Mouse (Mus musculus) liver, postnatal 0 days (tissue): ENCODE measurements around the gene Pde9a. TPM values are rescaled to one million over a fixed set of nuclear protein-coding genes. Genes with fewer than 3 reads are reported as not detected.
A peak's percentile ranks its signal among the peaks of the same experiment; 100 is the strongest.

Source experiments
- ATAC-seq: fragments of 200-750 bp; cut with Nextera tagmentation; 2 replicates; pipeline ENCODE4 v1.8.0; 2017; ENCODE audit warnings: mild to moderate bottlenecking, moderate library complexity
- DNase-seq: peaks from one replicate; pipeline ENCODE4 v3.0.0-alpha.2; 2016
- H3K27ac ChIP-seq: fragments of 300-500 bp; sonication (generic); 2 replicates; pipeline ENCODE4 v1.5.1; 2014; ENCODE audit warnings: antibody characterized with exemption, moderate library complexity, mild to moderate bottlenecking, low read depth
- H3K27me3 ChIP-seq: fragments of 300-500 bp; sonication (generic); 2 replicates; pipeline ENCODE4 v1.6.1; 2014; ENCODE audit warnings: low read length, control low read depth, mixed read lengths; ENCODE audit not compliant: insufficient read depth
- H3K36me3 ChIP-seq: fragments of 300-500 bp; sonication (generic); replicated peaks from 2 replicates; pipeline ENCODE4 v1.6.1; 2014; ENCODE audit warnings: mild to moderate bottlenecking, control low read depth, low read length, moderate library complexity, mixed read lengths; ENCODE audit not compliant: insufficient read depth
- H3K4me1 ChIP-seq: fragments of 300-500 bp; sonication (generic); 2 replicates; pipeline ENCODE4 v1.6.1; 2014; ENCODE audit warnings: antibody characterized with exemption, mild to moderate bottlenecking, control low read depth; ENCODE audit not compliant: insufficient read depth
- H3K4me2 ChIP-seq: fragments of 300-500 bp; sonication (generic); 2 replicates; pipeline ENCODE4 v1.6.1; 2014; ENCODE audit warnings: low read depth, mild to moderate bottlenecking, low read length, moderate library complexity, mixed read lengths
- H3K4me3 ChIP-seq: fragments of 300-500 bp; sonication (generic); 2 replicates; pipeline ENCODE4 v1.5.1; 2014; ENCODE audit warnings: low read depth, low read length
- H3K9ac ChIP-seq: fragments of 300-500 bp; sonication (generic); replicated peaks from 2 replicates; pipeline ENCODE4 v1.6.1; 2014; ENCODE audit warnings: mild to moderate bottlenecking, moderate library complexity
- H3K9me3 ChIP-seq: fragments of 300-500 bp; sonication (generic); 2 replicates; pipeline ENCODE4 v1.6.1; 2016; ENCODE audit warnings: mild to moderate bottlenecking, control low read depth, low read length, mixed read lengths
- CTCF ChIP-seq: sonication (generic); IDR thresholded peaks from 2 replicates; pipeline ENCODE4 v1.5.1; 2016; ENCODE audit warnings: antibody characterized with exemption, low read depth
- EP300 ChIP-seq: IDR thresholded peaks from 2 replicates; pipeline ENCODE4 v1.6.1; 2016; ENCODE audit warnings: antibody characterized with exemption, low read depth, mild to moderate bottlenecking
- WGBS: fragments of 180-500 bp; shearing (Covaris S2); extraction: QIAGEN DNeasy Blood & Tissue Kit; methylation state at CpG from one replicate; pipeline ENCODE4 v1.1.7; 2014; ENCODE audit not compliant: insufficient replicate concordance; 5-methylcytosine and 5-hydroxymethylcytosine counted together
- polyA plus RNA-seq: library from polyadenylated mRNA; unstranded; fragments of >200 nt; fragmentation: Nextera tagmentation; extraction: Ambion mirVana; gene quantifications from 2 replicates; pipeline ENCODE4 v1.2.1, GENCODE M21; 2015

The Pde9a gene
- polyA plus RNA-seq: 5.7 and 7.6 TPM in 2 replicates

DNA sequence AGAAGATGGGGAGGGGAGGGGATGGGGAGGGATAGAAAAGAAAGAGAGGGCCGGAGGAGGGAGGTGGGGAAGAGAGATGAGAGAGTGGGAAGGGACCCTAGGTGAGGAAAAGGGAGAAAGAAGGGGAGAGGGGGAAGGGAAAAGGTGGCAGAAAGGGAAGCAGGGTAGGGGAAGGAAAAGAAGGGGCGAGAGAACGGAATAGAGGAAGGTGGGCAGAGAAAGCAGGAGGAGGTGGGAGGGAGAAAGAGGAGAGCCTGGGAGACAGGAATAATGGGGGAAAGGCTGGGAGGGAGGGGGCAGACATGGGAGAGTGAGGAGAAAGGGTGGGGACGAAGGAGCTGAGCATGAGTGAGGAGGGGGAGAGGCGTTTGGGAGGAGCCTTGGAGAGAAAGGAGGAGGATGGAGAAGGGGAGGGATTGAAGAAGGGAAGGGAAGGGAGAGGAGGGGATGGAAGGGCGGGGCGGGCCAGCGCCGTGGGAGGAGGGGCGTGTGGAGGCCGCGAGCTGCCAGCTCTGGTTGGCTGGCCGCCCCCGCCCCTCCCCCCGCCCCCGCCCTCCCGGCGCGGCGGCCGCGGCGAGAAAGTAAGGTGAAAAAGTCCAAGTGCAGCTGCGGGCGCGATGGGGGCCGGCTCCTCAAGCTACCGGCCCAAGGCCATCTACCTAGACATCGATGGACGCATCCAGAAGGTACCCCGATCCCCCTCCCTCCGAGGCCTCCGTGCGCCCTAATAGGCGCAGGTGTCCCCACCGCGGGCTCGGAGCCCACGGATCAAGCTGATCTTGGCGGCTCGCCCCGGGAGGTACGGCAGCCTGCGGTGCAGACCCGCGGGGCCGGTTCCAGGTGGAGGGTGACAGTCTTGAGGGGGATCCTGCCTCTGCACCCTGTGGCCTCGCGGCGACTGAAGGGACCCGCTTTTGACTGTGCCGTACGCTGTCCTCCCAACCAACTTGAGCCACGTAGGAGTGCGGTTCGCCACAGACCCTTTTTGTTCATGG lies at the start of gene Pde9a:
Gene Pde9a, plus strand, starts transcription at position 540 of the 995 bp plus-strand sequence.
- peak within 1 kb of the TSS; percentile 57 for H3K4me3 ChIP-seq
- H3K9ac ChIP-seq: peak within 1 kb of the TSS; percentile 55
- no peaks in the 10 kb centered on the region for H3K36me3 ChIP-seq
- H3K9me3 ChIP-seq: no peaks in the 10 kb centered on the region
- H3K27ac ChIP-seq: no peak within 1 kb of the TSS
- TF ChIP-seq EP300 (no peak), CTCF (no peak)
- H3K4me1 ChIP-seq: peaks cover 14% of the 10 kb centered on the region
- WGBS: 3% methylated on average over 39 of the region's 56 CpGs
- peak within 1 kb of the TSS; percentile 84 for H3K4me2 ChIP-seq
- DNase-seq: peak; percentile 73
- peaks cover 15% of the 10 kb centered on the region; the same call in 1 of the 2 replicates for H3K27me3 ChIP-seq
- ATAC-seq: peak; percentile 70

DNA sequence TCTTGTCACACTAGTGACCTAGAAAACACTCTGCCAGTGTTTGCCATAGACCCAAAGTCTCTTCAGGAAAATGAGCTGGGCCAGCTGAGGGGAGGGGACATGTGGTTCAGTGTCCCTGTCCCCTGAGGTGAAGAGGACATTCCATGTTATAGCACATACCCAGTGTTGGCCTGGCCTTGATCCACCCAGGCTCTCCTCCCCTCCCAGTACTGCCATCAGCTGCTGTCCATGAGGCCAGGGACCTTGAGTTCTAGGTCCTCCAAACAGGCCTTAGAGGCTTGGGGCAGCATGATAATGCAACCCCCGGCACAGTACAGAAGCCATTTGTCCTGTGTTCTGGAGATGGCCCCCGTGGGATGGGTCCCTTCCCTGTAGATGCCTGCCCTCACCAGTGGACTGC lies 46.2 kb upstream of the Pde9a start:
- Histone ChIP-seq H3K4me1 (0 out of 2 replicates have a peak, but pooled peaks cover 3% of the 10 kb centered on the region), H3K4me2 (no peak overlapping the region), H3K27me3 (no peaks in the 10 kb centered on the region), H3K36me3 (peaks cover 21% of the 10 kb centered on the region), H3K4me3 (no peak overlapping the region), H3K27ac (no peak overlapping the region), H3K9me3 (no peaks in the 10 kb centered on the region), H3K9ac (no peak overlapping the region)
- ATAC-seq (no peak), DNase-seq (no peak)
- 77% methylated on average over 2 of the region's 2 CpGs for WGBS
- TF ChIP-seq CTCF (no peak), EP300 (no peak)

DNA sequence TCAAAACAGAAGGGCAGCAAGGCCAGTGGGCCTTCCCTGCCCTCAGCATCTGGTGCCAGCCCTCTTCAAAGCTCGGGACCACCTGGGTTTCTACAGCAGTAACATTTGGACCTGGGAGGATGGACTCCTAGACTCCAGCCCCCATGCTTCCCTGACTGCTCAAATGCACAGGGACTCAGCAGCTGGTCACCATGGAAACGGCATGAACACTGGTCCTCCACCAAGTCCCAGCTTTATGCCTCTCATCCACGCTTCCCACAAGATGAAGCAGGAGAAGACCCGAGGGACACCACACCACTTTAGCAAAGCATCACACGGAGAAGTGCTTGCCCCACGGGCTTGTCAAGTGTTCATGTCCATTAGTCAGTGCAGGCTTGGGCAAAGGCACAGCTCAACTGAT lies 43.8 kb upstream of the Pde9a start:
- ATAC-seq (no peak), DNase-seq (no peak)
- Histone ChIP-seq H3K4me1 (0 out of 2 replicates have a peak, but pooled peaks cover 3% of the 10 kb centered on the region), H3K27me3 (no peaks in the 10 kb centered on the region), H3K36me3 (peaks cover 24% of the 10 kb centered on the region), H3K27ac (no peak overlapping the region), H3K4me2 (no peak overlapping the region), H3K9me3 (no peaks in the 10 kb centered on the region), H3K9ac (no peak overlapping the region), H3K4me3 (no peak overlapping the region)
- 79% methylated on average over 6 of the region's 6 CpGs for WGBS
- TF ChIP-seq CTCF: no peak
- no peak for TF ChIP-seq EP300

DNA sequence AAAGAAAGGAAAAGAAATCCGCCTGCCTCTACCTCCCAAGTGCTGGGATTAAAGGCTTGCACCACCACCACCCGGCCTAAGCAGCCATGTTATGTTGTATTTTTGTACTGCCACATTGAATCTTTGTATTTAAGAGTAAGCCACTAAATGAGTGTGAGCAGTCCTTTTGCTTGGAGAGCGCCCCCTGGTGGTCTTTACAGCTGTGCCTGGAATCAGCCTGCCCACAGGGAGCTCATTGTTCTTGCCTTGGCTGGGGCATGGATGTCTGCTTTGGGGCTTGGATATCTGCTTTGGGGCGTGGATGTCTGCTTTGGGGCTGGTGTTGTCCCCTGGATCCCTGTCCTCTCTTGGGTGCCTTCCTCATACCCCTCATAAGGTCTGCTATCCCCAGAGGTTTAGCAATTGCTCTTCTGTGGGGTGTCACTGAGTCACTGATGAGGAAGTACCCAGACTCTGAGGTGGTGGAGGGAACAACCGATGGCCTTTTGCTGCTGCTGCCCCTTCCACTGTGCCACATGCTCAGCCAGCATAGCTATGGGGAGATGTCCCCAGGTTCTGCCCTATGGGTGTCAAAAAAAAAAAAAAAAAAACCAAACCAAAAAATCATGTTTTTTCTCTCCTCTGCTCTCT lies 41.7 kb upstream of the Pde9a start:
- TF ChIP-seq EP300 (no peak), CTCF (peak; percentile 88)

DNA sequence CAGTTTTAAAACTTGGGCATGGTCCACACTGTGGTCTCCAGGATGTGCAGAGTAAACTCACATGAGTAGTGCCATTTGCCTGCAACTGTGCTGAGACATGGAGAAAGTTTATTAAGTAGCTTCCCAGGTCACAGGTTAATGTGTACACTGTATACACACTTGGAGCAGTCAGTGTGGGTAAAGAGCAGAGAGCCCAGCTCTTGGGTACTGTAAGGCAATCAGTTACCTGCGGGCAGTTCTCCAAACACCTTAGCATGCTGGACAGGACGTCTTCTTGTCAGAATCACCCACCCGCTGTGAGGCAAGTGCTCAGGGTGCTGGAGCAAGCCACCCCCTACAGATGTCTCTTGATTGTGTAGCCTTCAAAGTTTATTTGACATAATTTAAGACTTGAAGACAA lies 41.2 kb upstream of the Pde9a start:
- Histone ChIP-seq H3K4me3 (no peak overlapping the region), H3K9me3 (no peaks in the 10 kb centered on the region), H3K9ac (no peak overlapping the region), H3K27ac (no peak overlapping the region), H3K36me3 (peaks cover 21% of the 10 kb centered on the region), H3K4me2 (no peak overlapping the region), H3K4me1 (0 out of 2 replicates have a peak, but pooled peaks cover 3% of the 10 kb centered on the region), H3K27me3 (no peaks in the 10 kb centered on the region)
- ATAC-seq (no peak), DNase-seq (no peak)
- WGBS: 68% methylated on average over 3 of the region's 3 CpGs
- TF ChIP-seq EP300 (no peak), CTCF (no peak)

More for the DNA sequence above, 41.7 kb upstream of the Pde9a start:
- Histone ChIP-seq H3K27ac (no peak overlapping the region), H3K27me3 (no peaks in the 10 kb centered on the region), H3K4me3 (no peak overlapping the region), H3K9me3 (no peaks in the 10 kb centered on the region), H3K36me3 (peaks cover 21% of the 10 kb centered on the region), H3K9ac (no peak overlapping the region), H3K4me1 (0 out of 2 replicates have a peak, but pooled peaks cover 3% of the 10 kb centered on the region), H3K4me2 (no peak overlapping the region)
- DNase-seq (peak; percentile 82), ATAC-seq (no peak)
- WGBS: 31% methylated on average over 5 of the region's 5 CpGs

DNA sequence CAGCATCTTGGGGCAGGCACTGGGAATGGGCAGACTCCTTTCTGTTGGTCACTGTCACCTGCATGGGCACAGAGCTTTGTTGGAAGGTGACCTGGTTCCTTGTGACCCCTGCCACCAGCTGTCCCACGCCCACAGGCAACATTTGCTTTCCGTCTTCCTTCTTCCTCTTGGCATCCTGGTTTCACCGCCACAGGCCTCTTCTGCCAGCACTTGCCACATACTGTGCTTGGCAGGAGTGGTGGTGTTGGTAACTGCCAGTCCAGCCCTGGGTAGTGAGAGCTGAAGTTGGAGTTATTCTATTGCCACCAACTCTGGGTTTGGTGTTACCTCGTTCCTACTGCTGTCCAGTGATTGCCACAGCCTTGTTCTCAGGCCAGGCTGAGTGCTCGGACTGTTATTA lies 37.9 kb upstream of the Pde9a start:
- H3K9me3 ChIP-seq: no peaks in the 10 kb centered on the region
- no peak overlapping the region for H3K4me3 ChIP-seq
- H3K4me1 ChIP-seq: 0 out of 2 replicates have a peak, but pooled peaks cover 3% of the 10 kb centered on the region
- H3K9ac ChIP-seq: no peak overlapping the region
- no peak for TF ChIP-seq EP300
- TF ChIP-seq CTCF: no peak
- WGBS: 81% methylated on average over 5 of the region's 5 CpGs
- peaks cover 16% of the 10 kb centered on the region for H3K36me3 ChIP-seq
- no peak for ATAC-seq
- no peak overlapping the region for H3K27ac ChIP-seq
- DNase-seq: no peak
- no peak overlapping the region for H3K4me2 ChIP-seq
- H3K27me3 ChIP-seq: no peaks in the 10 kb centered on the region
